Mouse (Mus musculus) hindbrain, postnatal 0 days (tissue): ENCODE measurements at regions not wholly inside any gene's neighbourhood (a gene's known extent, or its start where the extent isn't known, plus 50 kb on each side); places are given as distances from the start of the nearest gene placed in this dataset.

Source experiments
- ATAC-seq: fragments of 200-750 bp; cut with Nextera tagmentation; 2 replicates; pipeline ENCODE4 v1.8.0; 2017; ENCODE audit warnings: mild to moderate bottlenecking, moderate TSS enrichment, moderate library complexity
- DNase-seq: peaks from one replicate; pipeline ENCODE4 v3.0.0-alpha.2; 2015; ENCODE audit warnings: low spot score
- H3K27ac ChIP-seq: fragments of 300-500 bp; sonication (generic); 2 replicates; pipeline ENCODE4 v1.5.1; 2014; ENCODE audit warnings: mild to moderate bottlenecking
- H3K27me3 ChIP-seq: fragments of 300-500 bp; sonication (generic); 2 replicates; pipeline ENCODE4 v1.6.1; 2014; ENCODE audit warnings: low read length, mixed read lengths; ENCODE audit not compliant: insufficient read depth
- H3K36me3 ChIP-seq: fragments of 300-500 bp; sonication (generic); 2 replicates; pipeline ENCODE4 v1.6.1; 2014; ENCODE audit warnings: low read length, mixed read lengths; ENCODE audit not compliant: insufficient read depth
- H3K4me1 ChIP-seq: fragments of 300-500 bp; sonication (generic); 2 replicates; pipeline ENCODE4 v1.6.1; 2014; ENCODE audit warnings: antibody characterized with exemption, low read length, mixed read lengths; ENCODE audit not compliant: insufficient read depth
- H3K4me2 ChIP-seq: fragments of 300-500 bp; sonication (generic); 2 replicates; pipeline ENCODE4 v1.6.1; 2014; ENCODE audit warnings: low read depth, mild to moderate bottlenecking, low read length, moderate library complexity, mixed read lengths
- H3K4me3 ChIP-seq: fragments of 300-500 bp; sonication (generic); 2 replicates; pipeline ENCODE4 v1.5.1; 2014; ENCODE audit warnings: low read length
- H3K9ac ChIP-seq: fragments of 300-500 bp; sonication (generic); replicated peaks from 2 replicates; pipeline ENCODE4 v1.6.1; 2014; ENCODE audit warnings: mild to moderate bottlenecking, low read length, moderate library complexity, mixed read lengths
- H3K9me3 ChIP-seq: fragments of 300-500 bp; sonication (generic); 2 replicates; pipeline ENCODE4 v1.6.1; 2016; ENCODE audit warnings: low read length, mixed read lengths
- CTCF ChIP-seq: IDR thresholded peaks from 2 replicates; pipeline ENCODE4 v1.5.1; 2016; ENCODE audit warnings: antibody characterized with exemption, control low read depth, low read depth
- WGBS: fragments of 180-500 bp; shearing (Covaris S2); extraction: QIAGEN DNeasy Blood & Tissue Kit; methylation state at CpG from one replicate; pipeline ENCODE4 v1.1.7; 2014; 5-methylcytosine and 5-hydroxymethylcytosine counted together

- no peak for ATAC-seq
- peak; percentile 66 for DNase-seq
Measured at GRCm38 (mm10) chr1:90342346-90342745, 138.6 kb downstream of the Ackr3 start.

GRCm38 (mm10) chr1:90343492-90343891 lies 139.7 kb downstream of the Ackr3 start:
- DNase-seq: no peak
- Histone ChIP-seq H3K4me2 (no peak overlapping the region), H3K9me3 (no peaks in the 10 kb centered on the region), H3K4me3 (no peak overlapping the region), H3K4me1 (0 out of 2 replicates have a peak, but pooled peaks cover 4% of the 10 kb centered on the region), H3K27ac (no peak overlapping the region), H3K9ac (no peak overlapping the region), H3K36me3 (no peaks in the 10 kb centered on the region), H3K27me3 (no peaks in the 10 kb centered on the region)
- 84% methylated on average over 2 of the region's 2 CpGs for WGBS
- no peak for TF ChIP-seq CTCF
- no peak for ATAC-seq

More at GRCm38 (mm10) chr1:90342346-90342745, 138.6 kb downstream of the Ackr3 start:
- H3K4me3 ChIP-seq: no peak overlapping the region
- WGBS: 13% methylated on average over 1 of the region's 1 CpGs
- no peaks in the 10 kb centered on the region for H3K27me3 ChIP-seq
- H3K4me1 ChIP-seq: 0 out of 2 replicates have a peak, but pooled peaks cover 4% of the 10 kb centered on the region
- no peak overlapping the region for H3K4me2 ChIP-seq
- no peaks in the 10 kb centered on the region for H3K9me3 ChIP-seq
- H3K36me3 ChIP-seq: no peaks in the 10 kb centered on the region
- no peak for TF ChIP-seq CTCF
- no peak overlapping the region for H3K9ac ChIP-seq
- no peak overlapping the region for H3K27ac ChIP-seq

GRCm38 (mm10) chr1:90347032-90347431 lies 143.3 kb downstream of the Ackr3 start:
- Histone ChIP-seq H3K27me3 (no peaks in the 10 kb centered on the region), H3K27ac (no peak overlapping the region), H3K36me3 (no peaks in the 10 kb centered on the region), H3K4me3 (no peak overlapping the region), H3K9me3 (no peaks in the 10 kb centered on the region), H3K4me2 (no peak overlapping the region), H3K9ac (no peak overlapping the region), H3K4me1 (0 out of 2 replicates have a peak, but pooled peaks cover 9% of the 10 kb centered on the region)
- 69% methylated on average over 6 of the region's 6 CpGs for WGBS
- DNase-seq: no peak
- no peak for ATAC-seq
- no peak for TF ChIP-seq CTCF

GRCm38 (mm10) chr1:90349611-90350010 lies 145.8 kb downstream of the Ackr3 start:
- Histone ChIP-seq H3K9me3 (no peaks in the 10 kb centered on the region), H3K9ac (no peak overlapping the region), H3K36me3 (no peaks in the 10 kb centered on the region), H3K4me3 (no peak overlapping the region), H3K4me1 (0 out of 2 replicates have a peak, but pooled peaks cover 6% of the 10 kb centered on the region), H3K27me3 (no peaks in the 10 kb centered on the region), H3K4me2 (no peak overlapping the region), H3K27ac (no peak overlapping the region)
- no peak for TF ChIP-seq CTCF
- 33% methylated on average over 6 of the region's 6 CpGs for WGBS
- DNase-seq (peak; percentile 57), ATAC-seq (no peak)

- ATAC-seq (no peak), DNase-seq (no peak)
- 23% methylated on average over 7 of the region's 7 CpGs for WGBS
- Histone ChIP-seq H3K4me2 (no peak overlapping the region), H3K4me3 (no peak overlapping the region), H3K9ac (no peak overlapping the region), H3K27ac (no peak overlapping the region), H3K27me3 (no peaks in the 10 kb centered on the region), H3K36me3 (no peaks in the 10 kb centered on the region), H3K9me3 (no peaks in the 10 kb centered on the region), H3K4me1 (0 out of 2 replicates have a peak, but pooled peaks cover 6% of the 10 kb centered on the region)
- TF ChIP-seq CTCF: no peak
Measured at GRCm38 (mm10) chr1:90353325-90353724, 149.5 kb downstream of the Ackr3 start.

- Histone ChIP-seq H3K9ac (no peak overlapping the region), H3K27ac (no peak overlapping the region), H3K4me2 (no peak overlapping the region), H3K4me3 (no peak overlapping the region), H3K9me3 (no peaks in the 10 kb centered on the region), H3K4me1 (no peaks in the 10 kb centered on the region), H3K36me3 (no peaks in the 10 kb centered on the region), H3K27me3 (no peaks in the 10 kb centered on the region)
- 69% methylated on average over 3 of the region's 3 CpGs for WGBS
- ATAC-seq (no peak), DNase-seq (no peak)
- TF ChIP-seq CTCF: no peak
Measured at GRCm38 (mm10) chr1:90356567-90356966, 152.8 kb downstream of the Ackr3 start.

- ATAC-seq: no peak
- H3K9ac ChIP-seq: no peak overlapping the region
- H3K36me3 ChIP-seq: no peaks in the 10 kb centered on the region
- no peak overlapping the region for H3K4me2 ChIP-seq
- no peaks in the 10 kb centered on the region for H3K9me3 ChIP-seq
- H3K4me3 ChIP-seq: no peak overlapping the region
- H3K4me1 ChIP-seq: no peaks in the 10 kb centered on the region
- H3K27me3 ChIP-seq: no peaks in the 10 kb centered on the region
- no peak for DNase-seq
- no peak for TF ChIP-seq CTCF
- no peak overlapping the region for H3K27ac ChIP-seq
Measured at GRCm38 (mm10) chr1:90357391-90357790, 153.6 kb downstream of the Ackr3 start.
